Mouse (Mus musculus): Measurements from ENCODE around the gene Zfp235.

Zfp235 gene

GRCm38 (mm10) chr7:24133996-24134828 is at the start of gene Zfp235:
Gene Zfp235, plus strand, starts transcription at chr7:24134169.
- DNase-seq: peak; percentile 93

DNA sequence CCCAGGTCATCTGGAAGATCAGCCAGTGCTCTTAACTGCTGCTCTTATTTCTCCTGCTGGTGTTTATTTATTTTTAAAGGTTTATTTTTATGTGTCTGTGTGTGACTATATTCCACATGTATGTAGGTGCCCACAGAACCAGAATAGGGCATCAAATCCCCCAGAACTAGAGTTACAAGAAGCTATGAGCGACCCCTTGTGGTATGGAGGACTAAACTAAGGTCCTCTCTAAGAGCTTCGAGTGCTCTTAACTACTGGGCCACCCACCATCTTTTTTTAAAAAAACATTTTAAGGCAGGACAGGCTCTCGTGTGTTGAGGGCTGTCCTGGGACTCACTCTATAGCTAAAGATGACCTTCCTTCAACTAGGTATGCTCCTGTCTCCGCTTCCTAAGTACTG is 47.1 kb upstream of the Zfp235 start:
- no peak for DNase-seq

DNA sequence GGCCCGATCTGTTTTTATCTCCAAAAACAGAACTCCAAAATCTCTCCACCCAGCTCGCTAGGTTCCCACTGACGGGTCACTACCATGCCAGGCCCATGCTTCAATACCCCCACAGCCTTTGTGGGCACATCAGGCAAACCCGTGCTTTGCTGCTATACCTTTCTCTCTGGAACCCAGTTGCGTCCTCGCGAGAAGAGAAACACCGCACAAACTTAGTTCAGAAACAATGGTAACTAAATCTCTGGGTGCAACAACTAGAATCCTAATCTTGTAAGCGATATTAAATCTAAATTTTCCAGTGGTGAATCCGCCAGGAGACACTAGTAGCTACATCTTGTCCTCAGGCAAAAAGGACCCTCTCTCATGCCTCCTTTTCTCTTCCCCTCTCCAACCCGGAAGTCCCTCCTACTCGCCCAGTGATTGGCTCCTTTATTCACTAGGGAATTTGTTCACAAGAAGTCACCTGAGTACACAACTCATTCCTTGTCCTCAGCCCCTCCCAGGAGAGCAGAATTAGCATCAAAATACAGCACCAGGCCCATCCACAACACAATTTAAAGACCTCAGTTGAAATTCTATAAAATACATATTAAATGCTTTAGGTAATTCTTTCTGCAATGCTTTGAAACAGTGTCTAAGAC is 46.4 kb upstream of the Zfp235 start:
- DNase-seq: no peak

DNA sequence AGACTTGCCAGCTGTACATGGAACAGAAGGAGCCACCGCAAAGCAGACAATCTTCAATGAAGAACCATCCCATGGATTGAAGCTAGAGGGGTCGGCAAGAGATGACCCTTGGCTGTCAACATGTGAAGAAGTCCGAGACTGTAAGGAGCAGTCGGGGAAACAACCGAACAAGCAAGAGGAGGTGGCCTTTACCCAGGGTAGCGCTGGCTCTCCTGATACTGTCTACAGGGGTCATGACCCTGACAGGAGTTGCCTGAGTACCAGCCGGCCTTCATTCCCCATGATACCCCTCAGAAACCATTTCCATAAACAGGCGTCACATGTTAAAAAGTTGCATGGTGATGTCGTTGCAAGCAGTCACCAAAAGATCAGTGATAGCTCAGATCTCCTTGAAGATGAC is 29.6 kb upstream of the Zfp235 start:
- no peak for DNase-seq

GRCm38 (mm10) chr7:24105144-24105703 is 28.7 kb upstream of the Zfp235 start:
- peak; percentile 27 for DNase-seq

DNA sequence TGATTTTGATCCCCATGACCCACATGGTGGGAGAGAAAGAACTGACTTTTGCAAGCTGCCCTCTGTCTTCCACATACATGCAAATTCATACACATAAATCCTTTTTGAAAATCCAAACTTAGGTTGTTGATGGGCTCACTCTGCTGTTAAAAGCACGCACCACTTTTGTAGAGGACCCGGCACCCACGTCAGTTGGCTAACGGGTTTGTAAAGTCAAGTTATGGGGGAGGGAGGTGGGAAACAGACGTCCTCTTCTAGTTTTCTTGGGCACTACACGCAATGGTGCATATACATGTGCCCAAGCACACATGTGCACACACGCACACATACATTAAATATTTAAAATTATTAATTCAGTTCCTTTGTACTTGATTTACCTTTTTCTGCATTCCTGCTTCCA is 23.1 kb upstream of the Zfp235 start:
- DNase-seq: no peak

DNA sequence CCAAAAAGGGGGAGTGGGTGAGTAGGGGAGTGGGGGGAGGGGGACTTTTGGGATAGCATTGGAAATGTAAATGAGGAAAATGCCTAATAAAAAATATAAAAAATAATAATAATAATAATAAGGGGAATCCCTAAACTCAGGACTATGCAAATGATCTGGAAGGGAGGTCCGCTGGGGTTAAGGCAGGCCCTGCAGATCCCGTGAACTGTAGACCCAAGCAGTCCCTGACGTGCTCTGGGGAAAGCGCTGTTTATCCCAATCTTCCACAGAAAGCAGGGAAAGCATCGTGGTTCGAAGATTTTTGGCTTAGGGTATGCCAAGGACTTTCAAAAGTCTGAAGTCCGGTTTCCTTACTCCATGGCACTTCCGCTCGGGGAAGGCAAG is 22.2 kb upstream of the Zfp235 start:
- no peak for DNase-seq

DNA sequence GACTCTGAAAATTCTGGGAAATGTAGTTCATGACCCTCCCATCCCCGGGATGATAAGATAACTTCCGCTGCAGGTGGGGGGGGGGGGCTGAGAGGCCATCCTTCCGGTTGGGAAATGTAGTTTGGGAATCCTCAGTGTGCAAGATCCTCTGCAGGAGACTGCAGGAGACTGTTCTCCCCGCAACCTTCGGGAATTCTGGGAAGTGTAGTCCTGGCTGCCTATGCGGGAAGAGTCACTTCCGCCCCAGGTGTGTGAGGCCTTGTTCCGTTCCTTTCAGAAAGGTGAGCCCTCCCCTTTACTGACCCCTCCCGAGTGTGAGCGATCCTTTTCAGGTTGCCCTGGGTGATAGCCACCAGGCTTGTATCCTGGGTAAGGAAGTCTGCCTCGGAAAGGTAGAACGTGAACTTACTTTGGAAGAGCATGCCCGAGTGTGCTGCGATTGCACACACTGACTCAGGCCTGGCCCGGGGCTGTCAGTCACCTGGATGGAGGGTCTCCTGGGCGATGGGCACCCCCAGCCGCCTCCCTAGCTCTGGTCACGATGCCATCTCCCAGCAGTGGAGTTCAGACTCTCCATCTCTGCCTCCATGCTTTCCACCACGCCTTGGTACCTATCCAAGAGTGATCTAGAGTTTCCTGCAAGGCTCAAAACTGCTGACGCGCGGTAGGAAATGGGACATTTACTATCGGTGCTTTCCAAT is 21.7 kb upstream of the Zfp235 start, which contains the start of gene Zfp112:
Gene Zfp112, plus strand, starts transcription at position 159 of the 701 bp plus-strand sequence.
- peak; percentile 98 for DNase-seq

DNA sequence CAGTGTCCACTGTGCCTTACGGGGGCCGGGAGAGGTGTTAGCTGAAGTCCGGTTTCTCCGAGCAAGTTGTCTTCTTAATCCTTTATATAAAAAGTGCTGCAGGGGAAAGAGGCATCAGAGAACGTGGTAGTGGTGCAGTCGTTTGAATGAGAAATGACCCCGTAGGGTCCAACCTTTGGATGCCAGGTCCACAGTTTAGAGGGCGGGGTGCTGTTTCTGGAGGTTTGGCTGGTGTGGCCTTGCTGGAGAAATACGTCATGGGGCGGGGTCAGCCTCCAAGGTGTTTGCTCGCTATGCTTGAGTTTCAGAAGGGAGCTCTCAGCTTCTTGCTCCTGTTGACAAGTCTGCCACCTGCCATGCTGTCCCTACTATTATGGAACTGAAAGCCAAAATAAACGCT is 21.0 kb upstream of the Zfp235 start:
- peak; percentile 27 for DNase-seq

GRCm38 (mm10) chr7:24116655-24117054 is 17.3 kb upstream of the Zfp235 start:
- DNase-seq: no peak

GRCm38 (mm10) chr7:24133425-24133995 is 459 bp upstream of the Zfp235 start:
- DNase-seq: no peak

DNA sequence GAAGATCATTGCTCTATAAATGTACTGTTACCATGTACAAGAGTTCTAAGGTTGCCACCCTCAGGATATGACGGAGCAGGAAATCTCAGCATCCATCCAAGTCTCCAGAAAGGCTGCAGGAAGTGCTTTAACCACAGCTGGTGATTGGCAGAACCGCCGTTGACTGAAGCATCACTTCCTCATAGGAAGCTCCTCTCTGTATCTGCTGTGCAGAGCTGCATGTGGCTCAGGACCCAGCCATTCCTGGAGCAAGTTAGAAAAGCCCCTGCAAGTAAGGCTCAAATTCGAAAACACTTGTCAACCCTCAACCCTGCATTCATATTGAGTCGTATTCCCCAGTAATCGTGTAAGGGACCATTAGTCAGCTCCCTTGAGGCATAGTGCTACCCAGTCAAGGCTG is 8.6 kb downstream of the Zfp235 start:
- DNase-seq: no peak

- DNase-seq: peak; percentile 58
Measured at GRCm38 (mm10) chr7:24153272-24153671, 19.3 kb downstream of the Zfp235 start.

DNA sequence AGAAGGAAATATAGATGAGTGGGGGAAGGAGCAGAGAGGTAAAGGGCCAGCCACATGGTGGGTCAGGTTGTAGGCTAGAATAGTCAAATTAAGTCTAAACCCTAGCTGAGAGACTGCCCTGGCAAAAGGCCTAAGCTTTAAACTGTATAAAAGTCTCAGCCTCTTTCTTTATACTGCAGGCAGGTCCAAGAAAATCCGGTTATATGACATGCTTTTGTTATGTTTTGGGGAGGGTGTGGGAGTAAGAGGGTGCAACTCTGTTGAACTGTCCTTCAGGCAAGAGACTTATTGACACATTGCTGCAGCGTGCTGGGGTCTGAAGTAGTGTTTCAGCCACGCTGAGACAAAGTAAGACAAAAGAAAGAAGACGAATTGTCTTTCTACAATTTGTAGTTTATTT is 38.2 kb downstream of the Zfp235 start:
- no peak for DNase-seq

- peak; percentile 92 for DNase-seq
Measured at GRCm38 (mm10) chr7:24174618-24175336, 40.8 kb downstream of the Zfp235 start, which contains the start of gene Zfp114. Gene Zfp114, plus strand, starts transcription at chr7:24175060.

DNA sequence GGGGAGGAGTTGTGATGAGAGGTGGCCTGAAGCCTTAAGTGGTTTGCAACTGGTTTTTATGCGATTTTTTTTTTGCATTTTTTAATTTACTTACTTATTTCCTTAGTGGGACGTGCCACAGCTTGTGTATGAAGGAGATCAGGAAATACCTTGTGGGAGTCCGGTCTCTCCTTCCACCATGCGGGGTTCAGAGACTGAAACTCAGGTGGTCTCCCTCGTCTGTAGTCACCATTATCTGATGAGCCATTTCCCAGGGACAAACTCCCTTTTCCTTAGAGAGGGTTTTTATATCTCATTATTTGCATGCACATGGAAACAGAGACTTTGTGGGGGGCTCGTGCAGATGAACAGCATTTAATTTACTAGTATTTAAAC is 41.4 kb downstream of the Zfp235 start:
- DNase-seq: no peak

DNA sequence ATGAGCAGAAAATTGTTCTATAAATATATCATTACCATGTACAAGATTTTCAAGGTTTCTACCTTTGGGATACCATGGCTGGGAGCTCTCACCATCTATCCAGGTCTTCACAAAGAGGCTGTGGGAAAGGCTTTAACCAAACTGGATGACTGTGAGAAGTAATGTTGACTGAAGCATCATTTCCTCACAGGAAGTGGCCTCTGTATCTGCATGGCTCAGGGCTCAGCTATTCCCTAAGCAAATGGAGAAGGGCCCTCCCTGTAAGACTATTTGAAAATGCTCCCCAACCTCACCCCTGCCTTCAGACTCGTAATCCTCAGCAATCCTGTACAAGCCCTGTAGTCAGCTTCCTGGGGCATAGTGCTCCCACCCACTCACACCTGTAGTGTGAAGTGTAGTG is 53.6 kb downstream of the Zfp235 start:
- DNase-seq: no peak

DNA sequence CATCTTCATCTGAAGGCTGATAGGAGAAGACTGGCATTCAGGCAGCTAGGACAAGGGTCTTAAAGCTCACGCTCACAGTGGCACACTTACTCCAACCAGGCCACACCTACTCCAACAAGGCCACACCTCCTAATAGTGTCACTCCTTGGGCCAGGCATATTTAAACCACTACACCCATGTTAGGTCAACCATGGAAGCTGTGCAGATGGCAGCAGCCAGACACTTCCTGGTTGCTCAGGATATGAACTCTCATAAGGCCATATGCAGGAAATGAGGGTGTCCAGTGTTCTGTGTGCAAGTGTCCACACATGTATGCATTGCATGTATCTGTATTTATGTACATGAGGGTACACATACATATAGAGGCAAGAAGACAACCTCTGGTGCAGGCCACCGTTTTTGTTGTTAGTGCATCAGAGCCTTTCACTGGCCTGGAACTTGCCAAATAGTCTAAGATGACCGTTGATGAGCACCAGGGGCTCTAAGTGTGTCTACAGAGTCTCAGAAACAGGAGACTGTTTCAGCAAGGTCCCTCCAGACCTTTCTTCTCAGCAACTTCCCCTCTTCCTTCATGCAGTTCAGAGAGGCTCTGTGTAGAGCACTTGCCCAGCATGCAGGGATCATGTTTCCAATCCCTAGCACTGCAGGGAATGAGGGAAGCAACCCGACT is 55.1 kb downstream of the Zfp235 start:
- DNase-seq: no peak

GRCm38 (mm10) chr7:24189571-24189944 is 55.6 kb downstream of the Zfp235 start:
- DNase-seq: no peak

- DNase-seq: no peak
Measured at GRCm38 (mm10) chr7:24191361-24191760, 57.4 kb downstream of the Zfp235 start.

Measured in retina, postnatal 1 day (tissue).